Mouse (Mus musculus): Measurements from ENCODE around the gene Cd2ap.

GRCm38 (mm10) chr17:42753791-42754190, 122.7 kb downstream of the Cd2ap start:
- TF ChIP-seq EP300 (IDR thresholded peaks at IDR 0.05; ENCODE audit: low read depth in 1 of 2, low read length in 2 of 2): no peak
- TF ChIP-seq CTCF (IDR thresholded peaks at IDR 0.05 in 2 of 3, conservative IDR thresholded peaks at IDR 0.05 in 1 of 3; ENCODE audit: control insufficient read depth in 1 of 3, insufficient read depth in 1 of 3, low read depth in 2 of 3, low read length in 3 of 3, poor library complexity in 1 of 3, severe bottlenecking in 1 of 3): no peak
- TF ChIP-seq KAT2A (conservative IDR thresholded peaks at IDR 0.05; ENCODE audit: low read depth, low read length): no peak
- TF ChIP-seq TCF12 (IDR thresholded peaks at IDR 0.05; ENCODE audit: low read depth, low read length): no peak
- TF ChIP-seq ZMIZ1 (IDR thresholded peaks at IDR 0.05; ENCODE audit: low read depth, low read length): no peak
- TF ChIP-seq UBTF (IDR thresholded peaks at IDR 0.05; ENCODE audit: borderline replicate concordance, insufficient read depth, low read depth, low read length): no peak
- TF ChIP-seq JUND (IDR thresholded peaks at IDR 0.05; ENCODE audit: low read depth, low read length): no peak
- no peak for TF ChIP-seq CHD1 (IDR thresholded peaks at IDR 0.05; ENCODE audit: low read depth, low read length)
- TF ChIP-seq USF1 (IDR thresholded peaks at IDR 0.05; ENCODE audit: low read depth, low read length): no peak
- TF ChIP-seq SMC3 (IDR thresholded peaks at IDR 0.05; ENCODE audit: low read depth, low read length): no peak
- no peak for TF ChIP-seq ZC3H11A (IDR thresholded peaks at IDR 0.05; ENCODE audit: low read depth, low read length)

Data from MEL (cell line).